Mouse (Mus musculus) activated CD4-positive, CD25-positive, alpha-beta regulatory T cell, adult 4 months (primary cell): ENCODE measurements around the gene Dhps. TPM values are rescaled to one million over a fixed set of nuclear protein-coding genes. Genes with fewer than 3 reads are reported as not detected.
A peak's percentile ranks its signal among the peaks of the same experiment; 100 is the strongest.

Experiments used
- ATAC-seq: one replicate; pipeline ENCODE4 v1.8.0; 2017
- polyA plus RNA-seq, 2 experiments: library from polyadenylated mRNA; unstranded; fragments of 100-300 nt; shearing (Covaris generic); gene quantifications; one replicate each; pipeline ENCODE4 v1.2.1; 2017

Gene Dhps
- 10 to 100 TPM; 28.3 to 29.8 TPM for polyA plus RNA-seq

- ATAC-seq = peak; percentile 91
Measured at GRCm38 (mm10) chr8:85071514-85072281, at the start of gene Dhps. Dhps (plus strand) TSS chr8:85071757.

GRCm38 (mm10) chr8:85023846-85024245, 47.7 kb upstream of the Dhps start:
- ATAC-seq = no peak

GRCm38 (mm10) chr8:85025098-85025932, 46.2 kb upstream of the Dhps start, which contains the start of gene Asna1:
Asna1 (minus strand) TSS chr8:85025281.
- ATAC-seq = peak; percentile 90

- peak; percentile 55 for ATAC-seq
Measured at GRCm38 (mm10) chr8:85026670-85027515, 44.7 kb upstream of the Dhps start, which contains the start of gene Trir. Trir (plus strand) TSS chr8:85026823.

GRCm38 (mm10) chr8:85027516-85027855, 44.1 kb upstream of the Dhps start:
- ATAC-seq = no peak

- no peak for ATAC-seq
Measured at GRCm38 (mm10) chr8:85027922-85028321, 43.6 kb upstream of the Dhps start.

- no peak for ATAC-seq
Measured at GRCm38 (mm10) chr8:85029271-85029670, 42.3 kb upstream of the Dhps start.

GRCm38 (mm10) chr8:85032622-85033311, 38.8 kb upstream of the Dhps start:
- ATAC-seq = no peak

- no peak for ATAC-seq
Measured at GRCm38 (mm10) chr8:85033867-85034266, 37.7 kb upstream of the Dhps start.

- peak; percentile 40 for ATAC-seq
Measured at GRCm38 (mm10) chr8:85034764-85035163, 36.8 kb upstream of the Dhps start.

GRCm38 (mm10) chr8:85035165-85035727, 36.3 kb upstream of the Dhps start:
- ATAC-seq = no peak

- ATAC-seq = no peak
Measured at GRCm38 (mm10) chr8:85035728-85036310, 35.7 kb upstream of the Dhps start.

GRCm38 (mm10) chr8:85036381-85036717, 35.2 kb upstream of the Dhps start:
- ATAC-seq = peak; percentile 6

GRCm38 (mm10) chr8:85036718-85037365, 34.7 kb upstream of the Dhps start, which contains the start of gene Tnpo2:
Tnpo2 (plus strand) TSS chr8:85036915.
- peak; percentile 85 for ATAC-seq

GRCm38 (mm10) chr8:85037366-85037680, 34.2 kb upstream of the Dhps start:
- ATAC-seq = no peak

- peak; percentile 33 for ATAC-seq
Measured at GRCm38 (mm10) chr8:85037681-85038531, 33.7 kb upstream of the Dhps start.

- no peak for ATAC-seq
Measured at GRCm38 (mm10) chr8:85043619-85044018, 27.9 kb upstream of the Dhps start.

GRCm38 (mm10) chr8:85057367-85057766, 14.2 kb upstream of the Dhps start:
- no peak for ATAC-seq

- ATAC-seq = peak; percentile 99
Measured at GRCm38 (mm10) chr8:85059879-85060616, 11.5 kb upstream of the Dhps start, which contains the start of gene Fbxw9. Fbxw9 (plus strand) TSS chr8:85060055.
